Mouse (Mus musculus): ENCODE results near the gene Pnkd.
"Not testable (repeated sequence)": the region's sequence is repeated elsewhere in the genome, so short reads cannot be mapped to it uniquely, and the experiment has no call there.

The Pnkd gene

GRCm38 (mm10) chr1:74388398-74388920 lies 103.7 kb downstream of the Pnkd start:
- no peak for DNase-seq (ENCODE audit: low read depth)

DNA sequence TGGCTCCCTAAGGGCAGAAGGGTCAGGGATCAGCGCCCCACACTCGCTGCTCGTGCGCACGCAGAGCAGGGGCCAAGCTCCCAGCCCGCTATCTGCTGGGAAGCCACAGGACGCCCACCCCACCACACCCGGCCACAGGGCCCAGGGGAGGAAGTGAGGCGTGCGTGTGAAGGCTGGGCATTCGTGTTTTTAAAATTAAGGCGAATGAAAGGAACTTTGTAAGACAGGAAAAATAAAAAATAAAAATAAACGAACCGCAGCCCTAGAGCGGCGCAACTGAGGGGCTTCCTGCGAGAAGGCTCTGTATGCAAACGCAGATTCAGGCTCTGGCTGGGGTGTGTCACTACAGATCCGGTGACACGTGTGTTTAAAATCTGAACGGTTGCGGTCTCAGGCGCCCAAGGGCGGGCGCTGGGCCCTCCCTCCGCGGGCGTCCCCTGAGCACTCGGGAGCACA lies 105.1 kb downstream of the Pnkd start:
- no peak for DNase-seq (ENCODE audit: low read depth)

GRCm38 (mm10) chr1:74390287-74390906 lies 105.7 kb downstream of the Pnkd start:
- peak; percentile 46 for DNase-seq (ENCODE audit: low read depth)

GRCm38 (mm10) chr1:74390924-74391748 lies 106.4 kb downstream of the Pnkd start, which contains the start of gene Ctdsp1:
Gene Ctdsp1, plus strand, starts transcription at chr1:74391509.
- DNase-seq (ENCODE audit: low read depth): peak; percentile 86

GRCm38 (mm10) chr1:74391844-74392441 lies 107.2 kb downstream of the Pnkd start:
- DNase-seq (ENCODE audit: low read depth): no peak

DNA sequence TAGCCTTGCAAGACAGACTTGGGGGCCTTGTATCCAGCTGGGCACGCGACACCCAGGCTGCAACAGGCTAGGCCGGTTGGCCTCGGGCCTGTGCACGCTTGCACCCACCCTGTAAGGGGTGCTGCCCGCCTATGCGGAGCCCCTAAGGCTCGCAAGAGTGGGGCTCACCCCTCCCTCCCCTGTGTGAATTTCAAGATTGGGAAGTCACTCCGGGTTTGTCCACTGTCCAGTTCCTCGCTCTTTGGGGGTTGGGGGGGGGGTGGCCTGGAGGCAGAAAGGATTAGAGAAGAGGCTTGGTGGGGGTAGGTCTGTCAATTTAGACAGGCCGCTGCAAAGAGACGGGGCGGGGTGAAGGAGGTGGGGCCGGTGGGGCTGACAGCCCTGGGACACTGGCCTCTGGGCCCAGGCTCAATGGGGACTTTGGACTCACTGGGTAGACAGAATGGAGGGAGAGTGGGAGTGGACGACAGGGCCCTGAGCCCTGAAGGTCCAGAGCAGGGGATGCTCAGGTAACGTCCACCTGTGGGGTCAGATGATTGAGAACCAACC lies 107.8 kb downstream of the Pnkd start:
- DNase-seq (ENCODE audit: low read depth): no peak

GRCm38 (mm10) chr1:74393010-74393409 lies 108.3 kb downstream of the Pnkd start:
- DNase-seq (ENCODE audit: low read depth): no peak

DNA sequence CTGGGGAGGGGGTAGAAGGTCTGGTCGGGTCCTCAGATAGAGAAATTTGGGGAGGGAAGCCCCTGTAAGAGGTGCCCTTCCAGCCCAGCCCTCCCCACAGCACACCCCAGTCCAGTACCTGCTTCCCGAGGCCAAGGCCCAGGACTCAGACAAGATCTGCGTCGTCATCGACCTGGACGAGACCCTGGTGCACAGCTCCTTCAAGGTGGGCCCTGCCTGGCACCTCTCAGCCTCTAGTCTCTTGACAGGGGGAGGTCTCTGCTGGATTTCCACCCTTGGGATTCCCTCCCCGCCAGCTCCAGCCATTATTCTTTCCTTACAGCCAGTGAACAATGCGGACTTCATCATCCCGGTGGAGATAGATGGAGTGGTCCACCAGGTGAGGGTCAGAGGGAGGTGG lies 109.0 kb downstream of the Pnkd start:
- no peak for DNase-seq (ENCODE audit: low read depth)

- no peak for DNase-seq (ENCODE audit: low read depth)
Observed at GRCm38 (mm10) chr1:74394311-74394710, 109.6 kb downstream of the Pnkd start.

GRCm38 (mm10) chr1:74394858-74395257 lies 110.1 kb downstream of the Pnkd start:
- no peak for DNase-seq (ENCODE audit: low read depth)

DNA sequence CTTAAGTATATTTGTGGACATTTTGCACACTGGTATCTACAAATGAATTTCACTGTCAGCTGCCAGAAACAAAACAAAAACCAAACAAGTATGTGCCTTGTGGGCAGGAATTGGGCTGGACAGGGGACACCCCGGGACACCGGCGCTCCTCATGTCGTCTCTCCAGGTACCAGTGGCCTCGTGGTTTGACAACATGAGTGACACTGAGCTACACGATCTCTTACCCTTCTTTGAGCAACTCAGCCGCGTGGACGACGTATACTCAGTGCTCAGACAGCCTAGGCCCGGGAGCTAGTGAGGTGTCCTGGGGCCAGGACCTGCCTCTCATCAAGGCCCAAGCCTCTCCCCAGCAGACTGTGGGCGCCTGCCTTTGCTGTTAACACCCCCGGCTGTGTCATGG lies 110.6 kb downstream of the Pnkd start:
- DNase-seq (ENCODE audit: low read depth): no peak

- not testable (repeated sequence) for DNase-seq (ENCODE audit: low read depth)
Observed at GRCm38 (mm10) chr1:74396456-74397222, 111.9 kb downstream of the Pnkd start.

DNA sequence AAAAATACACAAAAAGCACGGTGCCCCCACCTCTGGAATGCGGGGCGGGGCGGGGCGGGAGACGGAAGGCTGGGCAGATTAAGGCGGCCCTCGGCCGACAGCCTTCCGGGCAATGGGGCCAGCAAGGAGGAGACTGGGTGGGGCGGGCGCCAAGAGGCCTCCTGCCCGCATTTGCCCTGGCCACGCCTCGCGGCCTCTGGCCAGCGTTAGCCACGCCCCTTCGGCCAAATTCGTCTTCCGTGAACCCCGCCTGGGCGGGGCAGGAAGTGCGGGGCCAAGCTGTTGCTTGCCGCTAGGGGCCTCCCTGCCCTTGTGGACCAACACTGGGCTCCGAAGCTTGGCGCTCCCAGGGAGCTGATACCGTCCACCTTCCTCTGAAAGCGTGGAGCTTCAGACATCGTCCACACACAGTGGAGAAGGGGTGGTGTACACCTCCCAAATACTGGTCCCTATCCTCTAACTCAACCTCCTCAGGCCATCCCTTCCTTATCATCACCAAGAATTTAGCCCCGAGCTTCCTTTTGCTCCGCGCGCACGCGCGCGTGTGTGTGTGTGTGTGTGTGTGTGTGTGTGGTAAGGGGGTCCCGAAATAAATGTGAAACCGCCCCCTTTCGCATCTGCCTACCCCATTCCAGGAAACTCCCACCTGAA lies 112.7 kb downstream of the Pnkd start:
- peak; percentile 96 for DNase-seq (ENCODE audit: low read depth)

- no peak for DNase-seq (ENCODE audit: low read depth)
Observed at GRCm38 (mm10) chr1:74397919-74398451, 113.3 kb downstream of the Pnkd start.

GRCm38 (mm10) chr1:74400531-74400930 lies 115.8 kb downstream of the Pnkd start:
- no peak for DNase-seq (ENCODE audit: low read depth)

- DNase-seq (ENCODE audit: low read depth): no peak
Observed at GRCm38 (mm10) chr1:74401015-74401702, 116.4 kb downstream of the Pnkd start.

All from fibroblast of lung, adult 2 months (primary cell).